Mouse (Mus musculus): ENCODE data around the gene Ubr2. TPM values are rescaled to one million over a fixed set of nuclear protein-coding genes. Genes with fewer than 3 reads are reported as not detected.

The Ubr2 gene
- polyA plus RNA-seq, 1 experiment from 2014 or later = 19.0 TPM

DNA sequence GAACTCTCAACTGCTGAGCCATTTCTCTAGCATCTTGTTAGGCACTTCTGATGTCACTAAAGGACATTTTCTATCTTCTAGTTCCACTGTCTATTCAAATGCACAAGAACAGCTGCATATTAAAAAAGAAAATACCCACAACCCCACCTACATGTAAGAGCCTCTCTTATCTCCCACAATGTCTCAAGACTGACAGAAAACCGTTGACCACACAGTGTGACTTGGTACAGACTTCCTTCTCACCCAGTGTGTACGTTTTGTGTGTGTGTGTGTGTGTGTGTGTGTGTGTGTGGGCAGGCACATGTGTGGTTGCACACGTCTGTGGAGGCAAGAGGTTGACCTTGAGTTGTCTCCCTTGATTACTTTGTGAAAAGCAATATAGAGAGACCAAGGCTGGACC, 48.2 kb downstream of the Ubr2 start:
- Histone ChIP-seq H3K9me3 (no peaks in the 10 kb centered on the region), H3K27me3 (no peaks in the 10 kb centered on the region), H3K4me1 (no peaks in the 10 kb centered on the region), H3K4me3 (no peak overlapping the region), H3K9ac (no peak overlapping the region), H3K36me3 (peaks cover 100% of the 10 kb centered on the region), H3K27ac (no peak overlapping the region), H3K4me2 (no peak overlapping the region)
- no peak for ATAC-seq (ENCODE audit: insufficient number of reproducible peaks, insufficient read depth, low FRiP score, low TSS enrichment, low read depth)
- 82% methylated on average over 3 of the region's 3 CpGs for WGBS

DNA sequence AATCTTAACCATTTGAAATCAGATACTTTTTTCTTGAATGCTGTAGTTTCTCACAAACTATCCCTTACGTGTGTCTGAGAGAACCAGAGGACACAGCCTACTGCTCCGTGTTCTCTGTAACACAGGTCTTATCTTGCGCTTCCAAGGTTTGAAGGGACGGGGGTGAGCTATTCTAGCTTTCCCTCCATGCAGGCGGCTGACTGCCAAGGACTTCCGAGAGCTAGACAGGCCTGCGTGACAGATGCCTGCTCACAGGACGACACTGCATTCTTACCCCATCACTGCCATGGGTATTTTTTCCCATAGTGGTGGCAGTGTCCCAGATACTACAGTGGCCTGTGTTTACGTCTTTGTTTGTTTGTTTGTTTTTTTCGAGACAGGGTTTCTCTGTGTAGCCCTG, 50.1 kb downstream of the Ubr2 start:
- peaks cover 100% of the 10 kb centered on the region for H3K36me3 ChIP-seq
- H3K27me3 ChIP-seq = no peaks in the 10 kb centered on the region
- no peaks in the 10 kb centered on the region for H3K9me3 ChIP-seq
- no peak overlapping the region for H3K4me2 ChIP-seq
- H3K4me3 ChIP-seq = no peak overlapping the region
- 90% methylated on average over 10 of the region's 10 CpGs for WGBS
- H3K27ac ChIP-seq = no peak overlapping the region
- ATAC-seq (ENCODE audit: insufficient number of reproducible peaks, insufficient read depth, low FRiP score, low TSS enrichment, low read depth) = no peak
- no peaks in the 10 kb centered on the region for H3K4me1 ChIP-seq
- H3K9ac ChIP-seq = no peak overlapping the region

DNA sequence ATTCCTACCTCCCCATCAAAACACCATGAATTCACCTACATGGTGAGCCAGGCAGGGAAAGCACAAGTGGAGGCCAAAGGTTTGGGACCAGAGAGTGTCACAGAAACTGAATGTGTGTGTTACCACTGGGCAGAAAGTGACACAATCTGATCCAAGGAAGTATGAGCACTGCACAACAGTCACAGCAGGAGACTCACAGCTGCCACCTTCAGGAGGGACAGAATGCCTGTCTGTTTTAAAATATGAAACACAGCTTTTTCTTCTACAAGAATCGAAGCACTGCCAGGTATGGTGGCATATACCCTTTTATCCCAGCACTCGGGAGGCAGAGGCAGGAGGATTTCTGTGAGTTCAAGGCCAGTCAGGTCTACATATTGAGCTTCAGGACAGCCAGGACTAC, 52.3 kb downstream of the Ubr2 start:
- H3K4me2 ChIP-seq = no peak overlapping the region
- ATAC-seq (ENCODE audit: insufficient number of reproducible peaks, insufficient read depth, low FRiP score, low TSS enrichment, low read depth) = no peak
- no peak overlapping the region for H3K9ac ChIP-seq
- WGBS = 83% methylated on average over 2 of the region's 2 CpGs
- no peak overlapping the region for H3K4me3 ChIP-seq
- H3K27me3 ChIP-seq = no peaks in the 10 kb centered on the region
- no peaks in the 10 kb centered on the region for H3K9me3 ChIP-seq
- peaks cover 100% of the 10 kb centered on the region for H3K36me3 ChIP-seq
- no peak overlapping the region for H3K27ac ChIP-seq
- H3K4me1 ChIP-seq = no peaks in the 10 kb centered on the region

DNA sequence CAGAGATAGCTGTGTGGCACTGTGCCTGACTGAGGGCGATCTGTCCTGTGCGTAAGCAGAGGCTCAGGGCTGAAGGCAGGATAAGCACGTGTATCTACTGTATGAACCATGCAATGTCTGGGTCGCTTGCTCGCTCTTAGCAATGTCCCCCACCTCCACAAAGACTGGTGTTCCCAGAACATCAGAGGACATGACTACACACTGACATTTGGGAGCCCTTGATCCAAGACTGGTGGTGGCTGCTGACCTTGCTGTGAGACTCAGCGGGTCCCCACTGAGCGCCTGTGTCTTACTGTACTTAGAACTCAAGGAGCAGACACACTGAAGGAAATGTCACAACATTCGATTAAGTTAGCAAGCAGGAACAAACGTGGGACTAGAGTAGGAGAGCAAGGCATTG, 64.1 kb downstream of the Ubr2 start:
- Histone ChIP-seq H3K27ac (no peak overlapping the region), H3K9ac (no peak overlapping the region), H3K4me3 (no peak overlapping the region), H3K9me3 (no peaks in the 10 kb centered on the region), H3K4me2 (no peak overlapping the region), H3K36me3 (peaks cover 85% of the 10 kb centered on the region), H3K27me3 (no peaks in the 10 kb centered on the region), H3K4me1 (no peaks in the 10 kb centered on the region)
- WGBS = 93% methylated on average over 9 of the region's 9 CpGs
- no peak for ATAC-seq (ENCODE audit: insufficient number of reproducible peaks, insufficient read depth, low FRiP score, low TSS enrichment, low read depth)

DNA sequence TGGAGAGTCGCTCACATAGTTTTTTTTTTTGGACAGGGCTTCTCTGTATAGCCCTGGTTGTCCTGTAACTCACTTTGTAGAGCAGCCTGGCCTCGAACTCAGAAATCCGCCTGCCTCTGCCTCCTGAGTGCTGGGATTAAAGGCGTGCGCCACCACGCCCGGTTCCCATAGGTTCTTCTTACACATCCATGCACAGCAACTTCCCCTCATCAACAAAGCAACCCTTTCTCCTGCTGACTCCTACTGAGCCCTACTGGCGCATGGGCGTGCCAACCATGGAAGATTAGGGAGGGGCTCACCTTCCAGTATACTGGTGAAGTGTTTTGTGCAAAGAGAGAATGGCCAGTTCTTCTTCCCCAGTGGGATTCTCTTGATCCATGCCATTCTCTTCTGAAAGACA, 67.9 kb downstream of the Ubr2 start:
- Histone ChIP-seq H3K4me3 (no peak overlapping the region), H3K9ac (no peak overlapping the region), H3K27me3 (no peaks in the 10 kb centered on the region), H3K4me2 (no peak overlapping the region), H3K9me3 (no peaks in the 10 kb centered on the region), H3K4me1 (no peaks in the 10 kb centered on the region), H3K36me3 (peaks cover 100% of the 10 kb centered on the region), H3K27ac (no peak overlapping the region)
- ATAC-seq (ENCODE audit: insufficient number of reproducible peaks, insufficient read depth, low FRiP score, low TSS enrichment, low read depth) = no peak
- 94% methylated on average over 9 of the region's 9 CpGs for WGBS

DNA sequence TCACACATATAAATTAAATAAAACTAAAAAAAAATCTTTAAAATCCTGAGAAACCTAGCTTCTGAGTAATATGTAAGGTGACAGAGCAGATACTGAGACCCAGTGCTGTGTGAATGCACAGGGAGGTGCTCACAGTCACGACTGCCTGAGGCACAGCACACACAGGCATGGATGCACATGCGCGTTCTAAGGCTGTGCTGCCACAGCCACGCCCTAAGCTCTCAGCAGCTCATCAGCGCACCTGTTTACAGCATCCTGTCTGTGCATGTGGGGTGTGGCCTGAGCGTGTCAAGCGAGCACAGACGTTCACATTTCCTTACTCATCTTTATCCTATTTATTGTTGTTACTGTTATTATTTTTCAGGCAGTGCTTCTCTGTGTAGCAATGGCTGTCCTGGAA, 69.9 kb downstream of the Ubr2 start:
- 84% methylated on average over 8 of the region's 8 CpGs for WGBS
- no peak overlapping the region for H3K4me3 ChIP-seq
- no peaks in the 10 kb centered on the region for H3K4me1 ChIP-seq
- no peaks in the 10 kb centered on the region for H3K9me3 ChIP-seq
- no peak for ATAC-seq (ENCODE audit: insufficient number of reproducible peaks, insufficient read depth, low FRiP score, low TSS enrichment, low read depth)
- H3K27me3 ChIP-seq = no peaks in the 10 kb centered on the region
- no peak overlapping the region for H3K9ac ChIP-seq
- peaks cover 100% of the 10 kb centered on the region for H3K36me3 ChIP-seq
- H3K4me2 ChIP-seq = no peak overlapping the region
- H3K27ac ChIP-seq = no peak overlapping the region

DNA sequence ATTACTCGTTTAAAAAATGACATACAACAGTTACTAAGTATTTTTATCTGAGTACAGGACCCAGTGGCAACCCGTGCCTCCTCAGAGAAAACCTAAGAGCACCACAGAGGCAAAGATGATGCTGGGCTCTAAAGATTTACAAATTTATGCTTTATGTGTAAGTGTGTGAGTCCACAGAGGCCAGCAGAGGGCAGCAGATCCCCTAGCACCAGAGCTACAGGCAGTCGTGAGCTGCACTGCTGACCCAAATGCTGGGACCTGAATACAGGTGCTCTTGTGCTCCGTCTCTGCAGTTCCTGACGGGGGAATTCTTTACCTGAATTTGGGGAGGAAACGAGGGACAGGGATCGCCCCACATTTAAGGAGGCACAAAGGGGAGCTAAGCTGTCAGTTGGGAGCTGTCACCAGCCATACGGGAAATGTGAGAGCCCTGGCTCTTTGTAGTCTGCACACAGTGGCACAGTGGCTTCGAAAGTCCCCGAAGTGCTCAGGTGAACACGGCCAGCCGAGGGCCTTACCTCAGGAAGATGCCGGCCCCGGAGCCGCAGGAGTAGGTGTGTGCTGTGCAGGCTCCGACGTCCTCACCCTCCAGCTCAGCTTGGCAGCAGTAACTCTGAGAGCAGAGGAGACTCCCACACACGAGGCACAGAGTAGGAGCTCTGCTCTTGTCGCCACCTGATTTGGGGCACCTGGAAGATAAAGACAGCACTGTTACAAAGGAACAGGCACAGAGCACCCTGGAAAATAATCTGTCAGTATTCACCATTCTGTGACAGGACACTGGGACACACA, 76.6 kb downstream of the Ubr2 start:
- Histone ChIP-seq H3K27me3 (no peaks in the 10 kb centered on the region), H3K4me1 (no peaks in the 10 kb centered on the region), H3K27ac (no peak overlapping the region), H3K4me3 (no peak overlapping the region), H3K4me2 (no peak overlapping the region), H3K36me3 (peaks cover 96% of the 10 kb centered on the region), H3K9ac (no peak overlapping the region), H3K9me3 (no peaks in the 10 kb centered on the region)
- no peak for ATAC-seq (ENCODE audit: insufficient number of reproducible peaks, insufficient read depth, low FRiP score, low TSS enrichment, low read depth)
- WGBS = 83% methylated on average over 19 of the region's 19 CpGs

DNA sequence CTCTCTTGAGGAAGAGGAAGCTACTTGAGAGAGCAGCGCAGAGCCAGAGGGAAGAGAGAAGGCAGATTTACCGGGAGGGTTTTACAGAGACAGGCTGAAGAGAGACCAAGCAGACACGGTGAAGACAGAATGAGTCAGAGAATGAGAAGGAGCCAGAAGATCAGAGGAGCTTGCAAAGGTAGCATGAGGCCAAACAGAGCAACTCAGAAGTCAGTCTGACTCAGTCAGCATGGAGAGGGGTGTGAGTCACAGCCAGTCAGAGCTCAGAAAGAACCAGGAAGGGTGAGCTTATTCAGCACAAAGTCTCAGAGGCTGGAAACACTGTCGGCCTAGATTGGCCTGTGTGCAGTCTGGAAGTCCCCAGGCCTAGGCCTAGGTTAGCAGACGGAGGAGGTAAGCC, 77.4 kb downstream of the Ubr2 start:
- H3K27me3 ChIP-seq = no peaks in the 10 kb centered on the region
- peaks cover 95% of the 10 kb centered on the region for H3K36me3 ChIP-seq
- 90% methylated on average over 5 of the region's 5 CpGs for WGBS
- H3K4me2 ChIP-seq = no peak overlapping the region
- ATAC-seq (ENCODE audit: insufficient number of reproducible peaks, insufficient read depth, low FRiP score, low TSS enrichment, low read depth) = no peak
- no peaks in the 10 kb centered on the region for H3K9me3 ChIP-seq
- H3K9ac ChIP-seq = no peak overlapping the region
- no peak overlapping the region for H3K27ac ChIP-seq
- H3K4me1 ChIP-seq = no peaks in the 10 kb centered on the region
- no peak overlapping the region for H3K4me3 ChIP-seq

DNA sequence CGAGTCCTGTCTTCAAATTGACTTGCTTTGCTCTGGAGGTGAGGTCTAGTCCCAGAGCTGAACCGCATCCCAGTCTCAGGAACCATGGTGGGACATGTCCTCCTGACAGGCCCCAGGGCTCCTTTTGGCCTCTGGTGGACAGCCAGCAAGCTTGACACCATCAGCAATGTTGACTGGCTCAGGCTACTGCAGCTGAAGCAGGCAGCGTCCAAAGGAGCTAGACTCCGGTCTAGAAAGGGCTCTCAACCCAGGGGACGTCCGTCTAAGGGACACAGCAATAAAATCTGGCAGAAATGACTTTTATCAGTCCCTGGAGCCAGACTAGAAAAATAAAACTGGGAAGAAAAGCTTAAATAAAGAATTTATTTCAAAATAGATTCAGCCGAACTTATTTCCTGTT, 80.5 kb downstream of the Ubr2 start:
- WGBS = 92% methylated on average over 7 of the region's 7 CpGs
- ATAC-seq (ENCODE audit: insufficient number of reproducible peaks, insufficient read depth, low FRiP score, low TSS enrichment, low read depth) = no peak

DNA sequence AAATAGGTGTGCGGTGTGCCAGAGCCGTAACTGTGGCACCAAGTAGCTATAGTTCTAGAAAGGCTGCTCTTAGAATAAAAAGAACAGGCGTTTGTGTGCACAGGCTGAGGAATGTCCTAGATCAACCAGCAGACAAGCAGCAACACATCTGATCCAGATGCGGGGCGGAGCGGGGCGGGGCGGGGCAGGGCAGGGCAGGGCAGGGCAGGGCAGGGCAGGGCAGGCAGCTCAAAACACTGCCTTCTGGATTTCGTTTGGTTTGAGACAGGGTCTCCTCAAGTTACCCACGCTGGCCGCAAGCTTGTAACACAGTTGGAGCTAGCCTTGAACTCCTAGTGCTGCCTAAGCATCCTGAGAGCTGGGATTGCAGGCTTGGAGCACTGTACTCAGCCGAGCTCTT, 81.1 kb downstream of the Ubr2 start:
- WGBS = 49% methylated on average over 12 of the region's 12 CpGs
- 0 out of 2 replicates have a peak overlapping the region, but pooled peaks have one; percentile 4 for H3K27ac ChIP-seq
- H3K4me1 ChIP-seq = no peaks in the 10 kb centered on the region
- no peak overlapping the region for H3K4me2 ChIP-seq
- ATAC-seq (ENCODE audit: insufficient number of reproducible peaks, insufficient read depth, low FRiP score, low TSS enrichment, low read depth) = no peak
- H3K27me3 ChIP-seq = no peaks in the 10 kb centered on the region
- H3K4me3 ChIP-seq = no peak overlapping the region
- no peak overlapping the region for H3K9ac ChIP-seq
- no peaks in the 10 kb centered on the region for H3K9me3 ChIP-seq
- H3K36me3 ChIP-seq = peaks cover 62% of the 10 kb centered on the region

More for the DNA sequence above, 80.5 kb downstream of the Ubr2 start:
- no peaks in the 10 kb centered on the region for H3K9me3 ChIP-seq
- H3K27ac ChIP-seq = peak overlapping the region; percentile 4; the same call in 1 of the 2 replicates
- H3K27me3 ChIP-seq = no peaks in the 10 kb centered on the region
- H3K4me2 ChIP-seq = no peak overlapping the region
- 0 out of 2 replicates have a peak overlapping the region, but pooled peaks have one; percentile 27 for H3K9ac ChIP-seq
- no peak overlapping the region for H3K4me3 ChIP-seq
- H3K36me3 ChIP-seq = peaks cover 68% of the 10 kb centered on the region
- H3K4me1 ChIP-seq = no peaks in the 10 kb centered on the region

DNA sequence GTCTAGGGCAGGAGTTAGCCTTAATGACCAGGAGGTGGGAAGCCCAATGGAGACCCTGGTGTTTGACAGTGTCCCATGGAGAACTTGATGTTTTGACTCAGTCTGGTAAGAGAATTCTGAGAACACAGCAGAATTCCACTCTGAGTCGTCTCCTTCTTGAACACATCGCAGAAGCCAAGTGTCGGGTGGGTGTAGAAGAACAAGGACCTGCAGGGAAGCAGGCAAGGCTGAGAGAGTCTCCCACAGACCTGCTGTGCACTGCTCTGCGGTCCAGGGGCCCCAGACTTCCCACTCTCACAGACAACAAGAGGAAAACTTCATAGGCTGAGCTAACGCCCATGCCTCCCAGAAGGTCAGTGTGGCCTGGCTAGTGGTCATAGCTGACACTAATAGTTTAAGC, 82.6 kb downstream of the Ubr2 start:
- peaks cover 48% of the 10 kb centered on the region for H3K36me3 ChIP-seq
- H3K9me3 ChIP-seq = no peaks in the 10 kb centered on the region
- H3K27me3 ChIP-seq = no peaks in the 10 kb centered on the region
- H3K4me2 ChIP-seq = no peak overlapping the region
- H3K9ac ChIP-seq = no peak overlapping the region
- H3K4me1 ChIP-seq = no peaks in the 10 kb centered on the region
- no peak overlapping the region for H3K4me3 ChIP-seq
- 92% methylated on average over 5 of the region's 5 CpGs for WGBS
- ATAC-seq (ENCODE audit: insufficient number of reproducible peaks, insufficient read depth, low FRiP score, low TSS enrichment, low read depth) = no peak
- no peak overlapping the region for H3K27ac ChIP-seq

DNA sequence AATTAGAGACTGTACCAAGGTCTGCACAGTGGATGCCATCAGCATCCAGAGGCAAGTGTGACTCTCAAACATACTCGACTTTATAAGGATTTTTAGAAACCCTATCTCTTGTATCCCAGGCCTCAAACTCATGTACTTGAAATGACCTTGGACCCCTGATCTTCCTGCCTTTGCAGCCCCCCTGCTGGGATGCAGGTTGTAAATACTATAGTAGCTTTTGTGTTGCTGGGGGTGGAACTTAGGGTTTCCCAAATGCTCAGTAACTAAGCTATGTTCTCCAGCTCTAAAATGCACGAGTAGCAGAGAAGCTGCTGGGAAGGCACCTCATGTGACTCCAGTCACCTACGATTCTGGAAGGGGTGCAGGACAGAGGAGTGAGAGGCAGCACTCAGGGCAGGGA, 83.4 kb downstream of the Ubr2 start:
- Histone ChIP-seq H3K4me3 (no peak overlapping the region), H3K4me2 (no peak overlapping the region), H3K36me3 (peaks cover 39% of the 10 kb centered on the region), H3K27me3 (no peaks in the 10 kb centered on the region), H3K9me3 (no peaks in the 10 kb centered on the region), H3K9ac (no peak overlapping the region), H3K27ac (no peak overlapping the region), H3K4me1 (no peaks in the 10 kb centered on the region)
- WGBS = 77% methylated on average over 3 of the region's 3 CpGs
- no peak for ATAC-seq (ENCODE audit: insufficient number of reproducible peaks, insufficient read depth, low FRiP score, low TSS enrichment, low read depth)
